Comparison of ENCODE assay signal across 28 mouse cellular contexts in genomic region chr17:67916901-67917300, GRCm38 (mm10).
"Had no signal": no experiment of that assay in that cellular context is flagged by ENCODE, and none has a peak within 500 bp of the region (broad histone marks: within the 10 kb centered on the region; RNA-seq: fewer than 3 reads in every experiment).

No protein-coding gene starts in this region.

- H3K4me2 ChIP-seq: heart, embryonic 12.5 days; hindbrain, embryonic 12.5 days; hindbrain, embryonic 14.5 days; intestine, embryonic 15.5 days; kidney, embryonic 15.5 days; limb, embryonic 12.5 days; liver, embryonic 11.5 days; liver, embryonic 13.5 days had no signal

- H3K27me3 ChIP-seq: heart, embryonic 12.5 days; hindbrain, embryonic 12.5 days; intestine, embryonic 15.5 days; kidney, embryonic 15.5 days; limb, embryonic 12.5 days; liver, embryonic 13.5 days had no signal

- ATAC-seq: hindbrain, embryonic 16.5 days; inflammation-experienced regulatory T-cells, adult 6 months; intestine, embryonic 15.5 days had no signal

- H3K9me3 ChIP-seq: heart, embryonic 10.5 days; heart, embryonic 12.5 days; hindbrain, embryonic 10.5 days; hindbrain, embryonic 12.5 days; intestine, embryonic 15.5 days; kidney, embryonic 15.5 days; limb, embryonic 10.5 days; limb, embryonic 12.5 days; liver, embryonic 13.5 days had no signal

- H3K9ac ChIP-seq: heart, embryonic 12.5 days; hindbrain, embryonic 12.5 days; hindbrain, embryonic 14.5 days; intestine, embryonic 15.5 days; kidney, embryonic 15.5 days; limb, embryonic 12.5 days; liver, embryonic 13.5 days had no signal

- H3K4me1 ChIP-seq: heart, embryonic 12.5 days; hindbrain, embryonic 12.5 days; intestine, embryonic 15.5 days; liver, embryonic 13.5 days had no signal

- H3K36me3 ChIP-seq: heart, embryonic 10.5 days; heart, embryonic 12.5 days; hindbrain, embryonic 10.5 days; hindbrain, embryonic 12.5 days; intestine, embryonic 15.5 days; kidney, embryonic 15.5 days; liver, embryonic 13.5 days had no signal

- H3K27ac ChIP-seq: gastrocnemius, adult 2 months; heart, adult 2 months; heart, embryonic 10.5 days; hindbrain, embryonic 10.5 days; hindbrain, embryonic 12.5 days; hindbrain, embryonic 14.5 days; intestine, embryonic 15.5 days; kidney, embryonic 15.5 days; kidney, postnatal 0 days; limb, embryonic 10.5 days; limb, embryonic 12.5 days; liver, embryonic 13.5 days had no signal

- H3K4me3 ChIP-seq: gastrocnemius, adult 2 months; heart, adult 2 months; heart, embryonic 10.5 days; heart, embryonic 12.5 days; hindbrain, embryonic 10.5 days; hindbrain, embryonic 12.5 days; intestine, embryonic 15.5 days; kidney, embryonic 15.5 days; limb, embryonic 10.5 days; limb, embryonic 12.5 days; liver, embryonic 13.5 days had no signal

- DNase-seq: gastrocnemius, adult 2 months; gastrocnemius, postnatal 10 days; gastrocnemius, postnatal 25 days; heart, adult 2 months; heart, postnatal 10 days; heart, postnatal 4 days; kidney, adult 11 months; kidney, adult 2 months; kidney, adult 9 months; kidney, postnatal 14 days; kidney, postnatal 36 days; layer of hippocampus, adult 9-11 months; layer of hippocampus, postnatal 36 days; liver; liver, embryonic 13.5 days had no signal
